Mouse (Mus musculus): ENCODE data around the gene Prkca. TPM values are rescaled to one million over a fixed set of nuclear protein-coding genes. Genes with fewer than 3 reads are reported as not detected.

Prkca gene
- polyA plus RNA-seq, 1 experiment = 18.1 TPM

DNA sequence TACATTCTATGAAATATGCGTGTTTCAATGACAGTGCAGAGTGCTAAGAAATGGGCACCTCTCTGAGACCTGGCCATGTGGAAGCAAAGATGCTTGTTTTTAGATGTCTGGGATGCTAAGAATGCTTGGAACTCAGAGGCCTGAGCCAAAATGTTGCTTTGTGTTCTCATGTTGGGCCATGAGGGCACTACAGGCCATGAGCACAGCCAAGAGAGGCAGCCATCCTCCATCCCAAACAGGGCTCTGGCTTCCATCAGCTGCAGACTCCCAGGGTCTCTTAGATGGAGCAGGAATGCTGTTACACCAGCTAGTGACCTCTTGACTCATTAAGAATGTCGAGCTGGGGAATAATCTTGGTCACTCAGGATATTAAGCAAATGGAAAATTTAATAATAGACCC lies 224.9 kb downstream of the Prkca start:
- Histone ChIP-seq H3K79me3 (ENCODE audit: low read depth) (peaks cover 6% of the 10 kb centered on the region), H3ac (ENCODE audit: control insufficient read depth, insufficient read length, low read depth) (no peak overlapping the region), H3K36me3 (ENCODE audit: control insufficient read depth, insufficient read depth) (peaks cover 4% of the 10 kb centered on the region)

DNA sequence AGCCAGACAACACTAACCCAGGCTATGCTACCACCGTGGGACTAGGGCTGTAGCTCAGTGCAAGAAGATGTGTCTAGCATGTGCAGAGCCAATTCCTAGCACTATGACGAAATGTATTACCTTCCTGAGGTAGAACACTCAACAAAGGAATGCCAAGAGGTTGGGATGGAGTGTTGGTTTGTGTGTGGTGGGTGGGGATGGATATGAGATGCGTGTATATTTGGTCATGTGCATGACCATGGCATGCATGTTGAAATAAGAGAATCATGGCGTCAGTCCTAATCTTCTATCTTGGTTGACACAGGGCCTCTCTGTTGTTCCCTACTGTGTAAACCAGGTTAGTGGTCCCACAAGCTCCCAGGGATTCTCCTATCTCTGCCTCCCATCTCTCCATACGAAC lies 225.5 kb downstream of the Prkca start:
- no peak for TF ChIP-seq MYOG (IDR thresholded peaks at IDR 0.05; ENCODE audit: control insufficient read depth, extremely low read depth, insufficient read length)
- TF ChIP-seq MAX (IDR thresholded peaks at IDR 0.05) = no peak
- no peak for TF ChIP-seq MYOD1 (IDR thresholded peaks at IDR 0.05; ENCODE audit: control insufficient read depth, insufficient read length, low read depth)
- TF ChIP-seq CEBPB (IDR thresholded peaks at IDR 0.05; ENCODE audit: low read depth) = no peak
- TF ChIP-seq FOSL1 (IDR thresholded peaks at IDR 0.05; ENCODE audit: insufficient read depth, low read length, poor library complexity, severe bottlenecking) = no peak
- Histone ChIP-seq H3K4me3 (ENCODE audit: insufficient read depth, poor library complexity, severe bottlenecking) (no peak overlapping the region), H3K36me3 (ENCODE audit: control insufficient read depth, insufficient read depth) (peaks cover 4% of the 10 kb centered on the region), H3K79me3 (ENCODE audit: low read depth) (peaks cover 6% of the 10 kb centered on the region), H3ac (ENCODE audit: control insufficient read depth, insufficient read length, low read depth) (no peak overlapping the region), H3K79me2 (ENCODE audit: control insufficient read depth, insufficient read depth) (peaks cover 63% of the 10 kb centered on the region), H3K27me3 (ENCODE audit: control insufficient read depth, insufficient read depth, insufficient read length) (no peaks in the 10 kb centered on the region)

More for the DNA sequence above, 224.9 kb downstream of the Prkca start:
- no peak for TF ChIP-seq CTCF (IDR thresholded peaks at IDR 0.05; ENCODE audit: control insufficient read depth, insufficient read depth, insufficient read length)
- TF ChIP-seq MYOG (IDR thresholded peaks at IDR 0.05; ENCODE audit: control insufficient read depth, extremely low read depth, insufficient read length) = no peak
- TF ChIP-seq CEBPB (IDR thresholded peaks at IDR 0.05; ENCODE audit: low read depth) = no peak
- no peak for TF ChIP-seq MAX (IDR thresholded peaks at IDR 0.05)
- no peak for TF ChIP-seq MYOD1 (IDR thresholded peaks at IDR 0.05; ENCODE audit: control insufficient read depth, insufficient read length, low read depth)
- no peak for TF ChIP-seq FOSL1 (IDR thresholded peaks at IDR 0.05; ENCODE audit: insufficient read depth, low read length, poor library complexity, severe bottlenecking)
- TF ChIP-seq USF1 (IDR thresholded peaks at IDR 0.05; ENCODE audit: low read depth) = no peak
- H3K79me2 ChIP-seq (ENCODE audit: control insufficient read depth, insufficient read depth) = peaks cover 60% of the 10 kb centered on the region
- no peaks in the 10 kb centered on the region for H3K27me3 ChIP-seq (ENCODE audit: control insufficient read depth, insufficient read depth, insufficient read length)
- no peak overlapping the region for H3K4me3 ChIP-seq (ENCODE audit: insufficient read depth, poor library complexity, severe bottlenecking)

GRCm38 (mm10) chr11:108117360-108118050 lies 226.2 kb downstream of the Prkca start:
- no peak overlapping the region for H3K4me3 ChIP-seq (ENCODE audit: insufficient read depth, poor library complexity, severe bottlenecking)
- H3K36me3 ChIP-seq (ENCODE audit: control insufficient read depth, insufficient read depth) = peaks cover 4% of the 10 kb centered on the region
- no peak overlapping the region for H3ac ChIP-seq (ENCODE audit: control insufficient read depth, insufficient read length, low read depth)
- H3K27me3 ChIP-seq (ENCODE audit: control insufficient read depth, insufficient read depth, insufficient read length) = no peaks in the 10 kb centered on the region
- H3K79me3 ChIP-seq (ENCODE audit: low read depth) = peaks cover 6% of the 10 kb centered on the region
- TF ChIP-seq MAX (IDR thresholded peaks at IDR 0.05) = no peak
- no peak for TF ChIP-seq CEBPB (IDR thresholded peaks at IDR 0.05; ENCODE audit: low read depth)
- TF ChIP-seq MYOD1 (IDR thresholded peaks at IDR 0.05; ENCODE audit: control insufficient read depth, insufficient read length, low read depth) = no peak
- TF ChIP-seq CTCF (IDR thresholded peaks at IDR 0.05; ENCODE audit: control insufficient read depth, insufficient read depth, insufficient read length) = no peak
- no peak for TF ChIP-seq MYOG (IDR thresholded peaks at IDR 0.05; ENCODE audit: control insufficient read depth, extremely low read depth, insufficient read length)
- no peak for TF ChIP-seq FOSL1 (IDR thresholded peaks at IDR 0.05; ENCODE audit: insufficient read depth, low read length, poor library complexity, severe bottlenecking)
- no peak for TF ChIP-seq USF1 (IDR thresholded peaks at IDR 0.05; ENCODE audit: low read depth)
- H3K79me2 ChIP-seq (ENCODE audit: control insufficient read depth, insufficient read depth) = peaks cover 61% of the 10 kb centered on the region

- H3K36me3 ChIP-seq (ENCODE audit: control insufficient read depth, insufficient read depth) = peaks cover 4% of the 10 kb centered on the region
- H3K27me3 ChIP-seq (ENCODE audit: control insufficient read depth, insufficient read depth, insufficient read length) = no peaks in the 10 kb centered on the region
- H3ac ChIP-seq (ENCODE audit: control insufficient read depth, insufficient read length, low read depth) = no peak overlapping the region
- H3K79me3 ChIP-seq (ENCODE audit: low read depth) = peaks cover 4% of the 10 kb centered on the region
- TF ChIP-seq MYOG (IDR thresholded peaks at IDR 0.05; ENCODE audit: control insufficient read depth, extremely low read depth, insufficient read length) = no peak
- no peak for TF ChIP-seq CEBPB (IDR thresholded peaks at IDR 0.05; ENCODE audit: low read depth)
- no peak for TF ChIP-seq USF1 (IDR thresholded peaks at IDR 0.05; ENCODE audit: low read depth)
- no peak for TF ChIP-seq MYOD1 (IDR thresholded peaks at IDR 0.05; ENCODE audit: control insufficient read depth, insufficient read length, low read depth)
- TF ChIP-seq CTCF (IDR thresholded peaks at IDR 0.05; ENCODE audit: control insufficient read depth, insufficient read depth, insufficient read length) = no peak
- H3K4me3 ChIP-seq (ENCODE audit: insufficient read depth, poor library complexity, severe bottlenecking) = no peak overlapping the region
- peaks cover 32% of the 10 kb centered on the region for H3K79me2 ChIP-seq (ENCODE audit: control insufficient read depth, insufficient read depth)
Measured at GRCm38 (mm10) chr11:108114091-108114490, 229.6 kb downstream of the Prkca start.

DNA sequence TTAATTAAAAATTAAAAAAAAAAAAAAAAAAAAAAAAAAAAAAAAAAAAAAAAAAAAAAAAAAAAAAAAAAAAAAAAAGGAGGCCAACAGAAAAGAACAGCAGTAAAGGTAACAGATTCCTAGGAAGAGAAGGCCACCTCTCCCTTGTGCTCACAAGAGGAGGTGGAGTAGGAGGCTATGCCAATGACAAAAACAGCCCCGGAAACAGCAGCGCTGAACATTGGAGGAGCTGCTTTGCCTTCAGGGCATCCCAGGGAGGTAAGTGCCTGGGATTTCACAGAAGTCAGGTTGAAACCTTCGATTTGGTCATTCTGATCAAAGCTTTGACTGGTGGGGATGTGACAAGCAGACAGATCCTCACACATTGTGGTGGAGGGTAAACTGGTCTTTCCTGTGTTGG lies 231.3 kb downstream of the Prkca start:
- Histone ChIP-seq H3K27me3 (ENCODE audit: control insufficient read depth, insufficient read depth, insufficient read length) (no peaks in the 10 kb centered on the region), H3K79me3 (ENCODE audit: low read depth) (peaks cover 4% of the 10 kb centered on the region), H3ac (ENCODE audit: control insufficient read depth, insufficient read length, low read depth) (no peak overlapping the region), H3K4me3 (ENCODE audit: insufficient read depth, poor library complexity, severe bottlenecking) (no peak overlapping the region), H3K36me3 (ENCODE audit: control insufficient read depth, insufficient read depth) (no peaks in the 10 kb centered on the region), H3K79me2 (ENCODE audit: control insufficient read depth, insufficient read depth) (peaks cover 31% of the 10 kb centered on the region)
- TF ChIP-seq FOSL1 (IDR thresholded peaks at IDR 0.05; ENCODE audit: insufficient read depth, low read length, poor library complexity, severe bottlenecking) (no peak), USF1 (IDR thresholded peaks at IDR 0.05; ENCODE audit: low read depth) (no peak), MYOG (IDR thresholded peaks at IDR 0.05; ENCODE audit: control insufficient read depth, extremely low read depth, insufficient read length) (no peak), CEBPB (IDR thresholded peaks at IDR 0.05; ENCODE audit: low read depth) (no peak), CTCF (IDR thresholded peaks at IDR 0.05; ENCODE audit: control insufficient read depth, insufficient read depth, insufficient read length) (no peak), MYOD1 (IDR thresholded peaks at IDR 0.05; ENCODE audit: control insufficient read depth, insufficient read length, low read depth) (no peak), MAX (IDR thresholded peaks at IDR 0.05) (no peak)
